Mouse (Mus musculus) ovary, postnatal 10 days (tissue): ENCODE data around the gene Slc29a3.
"Not testable (repeated sequence)": the region's sequence is repeated elsewhere in the genome, so short reads cannot be mapped to it uniquely, and the experiment has no call there.

ENCODE experiments used
- DNase-seq: peaks from one replicate; pipeline ENCODE4 v3.0.0; 2022; ENCODE audit warnings: low spot score

Gene Slc29a3

GRCm38 (mm10) chr10:60767400-60767799, 14.8 kb upstream of the Slc29a3 start:
- DNase-seq: no peak

- no peak for DNase-seq
Observed at GRCm38 (mm10) chr10:60762126-60762525, 9.5 kb upstream of the Slc29a3 start.

GRCm38 (mm10) chr10:60760377-60760776, 7.8 kb upstream of the Slc29a3 start:
- peak; percentile 68 for DNase-seq

GRCm38 (mm10) chr10:60756992-60757391, 4.4 kb upstream of the Slc29a3 start:
- peak; percentile 29 for DNase-seq

- DNase-seq: no peak
Observed at GRCm38 (mm10) chr10:60756146-60756545, 3.6 kb upstream of the Slc29a3 start.

GRCm38 (mm10) chr10:60753941-60754340, 1.3 kb upstream of the Slc29a3 start:
- DNase-seq: no peak

- DNase-seq: no peak
Observed at GRCm38 (mm10) chr10:60753261-60753660, 667 bp upstream of the Slc29a3 start.

- DNase-seq: no peak
Observed at GRCm38 (mm10) chr10:60747667-60748212, 4.9 kb downstream of the Slc29a3 start.

GRCm38 (mm10) chr10:60746512-60746911, 6.1 kb downstream of the Slc29a3 start:
- DNase-seq: no peak

GRCm38 (mm10) chr10:60744543-60745290, 7.9 kb downstream of the Slc29a3 start:
- DNase-seq: no peak

- no peak for DNase-seq
Observed at GRCm38 (mm10) chr10:60743681-60744080, 8.9 kb downstream of the Slc29a3 start.

GRCm38 (mm10) chr10:60742942-60743341, 9.7 kb downstream of the Slc29a3 start:
- DNase-seq: no peak

- DNase-seq: not testable (repeated sequence)
Observed at GRCm38 (mm10) chr10:60742296-60742695, 10.3 kb downstream of the Slc29a3 start.

GRCm38 (mm10) chr10:60741435-60741834, 11.2 kb downstream of the Slc29a3 start:
- DNase-seq: no peak

- DNase-seq: no peak
Observed at GRCm38 (mm10) chr10:60739619-60740363, 12.8 kb downstream of the Slc29a3 start.

GRCm38 (mm10) chr10:60737886-60738640, 14.5 kb downstream of the Slc29a3 start:
- DNase-seq: no peak

- DNase-seq: no peak
Observed at GRCm38 (mm10) chr10:60737169-60737728, 15.3 kb downstream of the Slc29a3 start.

- no peak for DNase-seq
Observed at GRCm38 (mm10) chr10:60735737-60736136, 16.9 kb downstream of the Slc29a3 start.

GRCm38 (mm10) chr10:60733471-60733870, 19.1 kb downstream of the Slc29a3 start:
- no peak for DNase-seq

- DNase-seq: no peak
Observed at GRCm38 (mm10) chr10:60732397-60732861, 20.2 kb downstream of the Slc29a3 start.

- no peak for DNase-seq
Observed at GRCm38 (mm10) chr10:60731742-60732141, 20.9 kb downstream of the Slc29a3 start.

GRCm38 (mm10) chr10:60727301-60727700, 25.3 kb downstream of the Slc29a3 start:
- no peak for DNase-seq
